Mouse (Mus musculus) fibroblast of lung, adult 2 months (primary cell): Measurements from ENCODE around the gene Msx2.

Source experiments
- DNase-seq: peaks from one replicate; pipeline ENCODE4 v3.0.0-alpha.2; 2011; ENCODE audit warnings: low read depth

Msx2 gene

GRCm38 (mm10) chr13:53472614-53473124, at the start of gene Msx2:
Msx2 (minus strand) TSS chr13:53473074.
- DNase-seq: peak; percentile 21

- no peak for DNase-seq
Observed at GRCm38 (mm10) chr13:53521468-53521867, 48.6 kb upstream of the Msx2 start.

- DNase-seq: no peak
Observed at GRCm38 (mm10) chr13:53520343-53520937, 47.6 kb upstream of the Msx2 start.

- no peak for DNase-seq
Observed at GRCm38 (mm10) chr13:53519727-53520126, 46.9 kb upstream of the Msx2 start.

GRCm38 (mm10) chr13:53518306-53518705, 45.4 kb upstream of the Msx2 start:
- no peak for DNase-seq

- peak; percentile 68 for DNase-seq
Observed at GRCm38 (mm10) chr13:53514574-53514973, 41.7 kb upstream of the Msx2 start.

GRCm38 (mm10) chr13:53511366-53511765, 38.5 kb upstream of the Msx2 start:
- DNase-seq: no peak

GRCm38 (mm10) chr13:53502406-53502805, 29.5 kb upstream of the Msx2 start:
- no peak for DNase-seq

GRCm38 (mm10) chr13:53501561-53502253, 28.8 kb upstream of the Msx2 start:
- no peak for DNase-seq

- DNase-seq: no peak
Observed at GRCm38 (mm10) chr13:53501057-53501456, 28.2 kb upstream of the Msx2 start.

GRCm38 (mm10) chr13:53486512-53486911, 13.6 kb upstream of the Msx2 start:
- DNase-seq: no peak

- DNase-seq: no peak
Observed at GRCm38 (mm10) chr13:53475701-53476188, 2.9 kb upstream of the Msx2 start.

- DNase-seq: no peak
Observed at GRCm38 (mm10) chr13:53474491-53474890, 1.6 kb upstream of the Msx2 start.

GRCm38 (mm10) chr13:53473991-53474390, 1.1 kb upstream of the Msx2 start:
- DNase-seq: no peak

- no peak for DNase-seq
Observed at GRCm38 (mm10) chr13:53473291-53473690, 417 bp upstream of the Msx2 start.

GRCm38 (mm10) chr13:53471926-53472613, 804 bp downstream of the Msx2 start:
- no peak for DNase-seq

- DNase-seq: no peak
Observed at GRCm38 (mm10) chr13:53471411-53471810, 1.5 kb downstream of the Msx2 start.

GRCm38 (mm10) chr13:53470437-53471151, 2.3 kb downstream of the Msx2 start:
- no peak for DNase-seq

- no peak for DNase-seq
Observed at GRCm38 (mm10) chr13:53469756-53470155, 3.1 kb downstream of the Msx2 start.

GRCm38 (mm10) chr13:53468171-53468570, 4.7 kb downstream of the Msx2 start:
- DNase-seq: no peak

GRCm38 (mm10) chr13:53466189-53466866, 6.5 kb downstream of the Msx2 start:
- DNase-seq: no peak
